Mouse (Mus musculus): ENCODE measurements at regions not wholly inside any gene's neighbourhood (a gene's known extent, or its start where the extent isn't known, plus 50 kb on each side); places are given as distances from the start of the nearest gene placed in this dataset.

- no peaks in the 10 kb centered on the region for H3K4me1 ChIP-seq
- no peaks in the 10 kb centered on the region for H3K36me3 ChIP-seq
- H3K4me2 ChIP-seq = no peak overlapping the region
- no peak overlapping the region for H3K9ac ChIP-seq
- H3K4me3 ChIP-seq = no peak overlapping the region
- no peak overlapping the region for H3K27ac ChIP-seq
- no peak for ATAC-seq (ENCODE audit: borderline replicate concordance, extremely low read depth, low FRiP score, low TSS enrichment)
- WGBS = 69% methylated on average over 2 of the region's 2 CpGs
- no peaks in the 10 kb centered on the region for H3K9me3 ChIP-seq
- no peaks in the 10 kb centered on the region for H3K27me3 ChIP-seq
Measured at GRCm38 (mm10) chr5:43439191-43439590, 76.1 kb upstream of the C1qtnf7 start.

GRCm38 (mm10) chr5:43441306-43441705, 74.0 kb upstream of the C1qtnf7 start:
- no peak overlapping the region for H3K9ac ChIP-seq
- no peaks in the 10 kb centered on the region for H3K27me3 ChIP-seq
- ATAC-seq (ENCODE audit: borderline replicate concordance, extremely low read depth, low FRiP score, low TSS enrichment) = no peak
- H3K4me2 ChIP-seq = no peak overlapping the region
- no peaks in the 10 kb centered on the region for H3K36me3 ChIP-seq
- no peaks in the 10 kb centered on the region for H3K4me1 ChIP-seq
- WGBS = 43% methylated on average over 3 of the region's 3 CpGs
- H3K4me3 ChIP-seq = no peak overlapping the region
- H3K9me3 ChIP-seq = no peaks in the 10 kb centered on the region
- H3K27ac ChIP-seq = no peak overlapping the region; the same call in 1 of the 2 replicates

- no peak for ATAC-seq (ENCODE audit: borderline replicate concordance, extremely low read depth, low FRiP score, low TSS enrichment)
- Histone ChIP-seq H3K4me2 (no peak overlapping the region), H3K9me3 (no peaks in the 10 kb centered on the region), H3K36me3 (no peaks in the 10 kb centered on the region), H3K4me3 (no peak overlapping the region), H3K27me3 (no peaks in the 10 kb centered on the region), H3K9ac (no peak overlapping the region), H3K4me1 (no peaks in the 10 kb centered on the region), H3K27ac (no peak overlapping the region)
- WGBS = 36% methylated on average over 3 of the region's 3 CpGs
Measured at GRCm38 (mm10) chr5:43444582-43445214, 70.6 kb upstream of the C1qtnf7 start.

- H3K4me1 ChIP-seq = no peaks in the 10 kb centered on the region
- ATAC-seq (ENCODE audit: borderline replicate concordance, extremely low read depth, low FRiP score, low TSS enrichment) = no peak
- no peak overlapping the region for H3K9ac ChIP-seq
- no peak overlapping the region for H3K4me3 ChIP-seq
- no peaks in the 10 kb centered on the region for H3K27me3 ChIP-seq
- H3K9me3 ChIP-seq = no peaks in the 10 kb centered on the region
- H3K4me2 ChIP-seq = no peak overlapping the region
- H3K36me3 ChIP-seq = no peaks in the 10 kb centered on the region
- no peak overlapping the region for H3K27ac ChIP-seq
Measured at GRCm38 (mm10) chr5:43445620-43446019, 69.7 kb upstream of the C1qtnf7 start.

- H3K4me2 ChIP-seq = no peak overlapping the region
- H3K4me1 ChIP-seq = no peaks in the 10 kb centered on the region
- H3K27ac ChIP-seq = no peak overlapping the region
- ATAC-seq (ENCODE audit: borderline replicate concordance, extremely low read depth, low FRiP score, low TSS enrichment) = no peak
- no peaks in the 10 kb centered on the region for H3K9me3 ChIP-seq
- no peaks in the 10 kb centered on the region for H3K27me3 ChIP-seq
- no peak overlapping the region for H3K4me3 ChIP-seq
- no peaks in the 10 kb centered on the region for H3K36me3 ChIP-seq
- H3K9ac ChIP-seq = no peak overlapping the region
Measured at GRCm38 (mm10) chr5:43446295-43446694, 69.0 kb upstream of the C1qtnf7 start.

- Histone ChIP-seq H3K27me3 (no peaks in the 10 kb centered on the region), H3K4me3 (no peak overlapping the region), H3K9ac (no peak overlapping the region), H3K9me3 (no peaks in the 10 kb centered on the region), H3K4me1 (0 out of 2 replicates have a peak, but pooled peaks cover 5% of the 10 kb centered on the region), H3K4me2 (no peak overlapping the region), H3K27ac (peak overlapping the region; percentile 50; the same call in 1 of the 2 replicates), H3K36me3 (no peaks in the 10 kb centered on the region)
- 41% methylated on average over 3 of the region's 3 CpGs for WGBS
- peak; percentile 93; the same call in 1 of the 2 replicates for ATAC-seq (ENCODE audit: borderline replicate concordance, extremely low read depth, low FRiP score, low TSS enrichment)
Measured at GRCm38 (mm10) chr5:43456018-43456417, 59.3 kb upstream of the C1qtnf7 start.

- no peak for ATAC-seq (ENCODE audit: borderline replicate concordance, extremely low read depth, low FRiP score, low TSS enrichment)
- no peaks in the 10 kb centered on the region for H3K36me3 ChIP-seq
- H3K4me3 ChIP-seq = no peak overlapping the region
- 0 out of 2 replicates have a peak, but pooled peaks cover 5% of the 10 kb centered on the region for H3K4me1 ChIP-seq
- H3K27ac ChIP-seq = no peak overlapping the region
- H3K9ac ChIP-seq = no peak overlapping the region
- 68% methylated on average over 7 of the region's 7 CpGs for WGBS
- no peaks in the 10 kb centered on the region for H3K27me3 ChIP-seq
- no peaks in the 10 kb centered on the region for H3K9me3 ChIP-seq
- H3K4me2 ChIP-seq = no peak overlapping the region
Measured at GRCm38 (mm10) chr5:43457725-43458124, 57.6 kb upstream of the C1qtnf7 start.

GRCm38 (mm10) chr5:43461987-43462715, 53.2 kb upstream of the C1qtnf7 start:
- H3K9ac ChIP-seq = no peak overlapping the region
- no peaks in the 10 kb centered on the region for H3K9me3 ChIP-seq
- no peak overlapping the region for H3K27ac ChIP-seq
- peaks cover under 1% of the 10 kb centered on the region; the same call in 1 of the 2 replicates for H3K4me1 ChIP-seq
- no peak overlapping the region for H3K4me2 ChIP-seq
- no peaks in the 10 kb centered on the region for H3K27me3 ChIP-seq
- ATAC-seq (ENCODE audit: borderline replicate concordance, extremely low read depth, low FRiP score, low TSS enrichment) = no peak
- H3K36me3 ChIP-seq = no peaks in the 10 kb centered on the region
- 62% methylated on average over 1 of the region's 1 CpGs for WGBS
- H3K4me3 ChIP-seq = no peak overlapping the region

Measured in lung, embryonic 15.5 days (tissue).